Mouse (Mus musculus): ENCODE results near the gene Phtf1.

DNA sequence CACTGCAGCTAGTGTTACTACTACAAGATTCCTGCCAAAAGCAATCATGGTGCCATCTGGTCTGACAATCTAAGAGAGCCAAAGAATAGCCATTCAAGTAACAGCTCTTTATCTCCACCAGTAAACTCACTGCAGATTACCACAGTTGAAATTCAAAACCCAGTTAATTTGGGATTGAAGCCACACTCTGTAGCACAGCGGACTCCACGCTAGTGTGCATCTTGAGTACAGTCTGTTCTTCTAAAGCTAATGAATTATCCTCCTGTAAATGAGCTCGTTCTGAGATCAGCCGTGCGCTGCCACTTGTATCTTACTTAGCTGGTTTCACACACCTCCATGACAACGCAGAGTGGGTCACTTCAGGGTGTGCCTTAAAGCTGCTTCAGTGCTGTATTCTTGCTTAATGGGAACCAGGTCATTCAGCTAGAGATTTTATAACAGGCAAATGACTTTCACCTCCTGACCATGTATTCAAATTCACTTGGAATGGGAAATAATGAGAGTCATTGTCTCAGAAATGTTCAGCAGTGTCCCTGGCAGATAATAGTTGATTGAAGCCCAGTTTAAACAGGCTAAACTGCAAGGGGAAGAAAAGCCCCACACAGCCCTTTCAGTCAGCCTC, 91.2 kb downstream of the Phtf1 start:
- TF ChIP-seq CTCF (IDR thresholded peaks at IDR 0.05; ENCODE audit: borderline replicate concordance, control insufficient read depth, extremely low read depth, insufficient read depth, low read length, poor library complexity) (no peak), POLR2A (IDR thresholded peaks at IDR 0.05; ENCODE audit: control insufficient read depth, extremely low read depth, insufficient read depth, low read length, poor library complexity) (no peak)

All from thymus, adult 2 months (tissue).